Mouse (Mus musculus): Measurements from ENCODE around the gene Cacybp.

- TF ChIP-seq POLR2A (IDR thresholded peaks at IDR 0.05; ENCODE audit: low read depth, low read length) = no peak
- TF ChIP-seq CTCF (IDR thresholded peaks at IDR 0.05; ENCODE audit: extremely low read depth, insufficient read depth, insufficient read length, insufficient replicate concordance) = no peak
Observed at GRCm38 (mm10) chr1:160212123-160212691, 468 bp downstream of the Cacybp start.

Measured in spleen, adult 2 months (tissue).